Mouse (Mus musculus) hindbrain, embryonic 13.5 days (tissue): Measurements from ENCODE around the gene Zfp108. TPM values are rescaled to one million over a fixed set of nuclear protein-coding genes. Genes with fewer than 3 reads are reported as not detected.

Source experiments
- ATAC-seq: fragments of 200-750 bp; cut with Nextera tagmentation; 2 replicates; pipeline ENCODE4 v1.8.0; 2017; ENCODE audit warnings: moderate TSS enrichment; ENCODE audit not compliant: low FRiP score
- H3K27ac ChIP-seq: fragments of 300-500 bp; sonication (generic); 2 replicates; pipeline ENCODE4 v1.5.1; 2015; ENCODE audit warnings: inconsistent platforms, mild to moderate bottlenecking, moderate library complexity
- H3K27me3 ChIP-seq: fragments of 300-500 bp; sonication (generic); 2 replicates; pipeline ENCODE4 v1.6.1; 2015; ENCODE audit warnings: mild to moderate bottlenecking, inconsistent platforms
- H3K36me3 ChIP-seq: fragments of 300-500 bp; sonication (generic); 2 replicates; pipeline ENCODE4 v1.6.1; 2015; ENCODE audit warnings: mild to moderate bottlenecking, inconsistent platforms
- H3K4me1 ChIP-seq: fragments of 300-500 bp; sonication (generic); replicated peaks from 2 replicates; pipeline ENCODE4 v1.6.1; 2015; ENCODE audit warnings: inconsistent platforms
- H3K4me2 ChIP-seq: fragments of 300-500 bp; sonication (generic); 2 replicates; pipeline ENCODE4 v1.6.1; 2015; ENCODE audit warnings: inconsistent platforms, mild to moderate bottlenecking, moderate library complexity
- H3K4me3 ChIP-seq: fragments of 300-500 bp; sonication (generic); 2 replicates; pipeline ENCODE4 v1.5.1; 2015; ENCODE audit warnings: mild to moderate bottlenecking, inconsistent platforms
- H3K9ac ChIP-seq: fragments of 300-500 bp; sonication (generic); 2 replicates; pipeline ENCODE4 v1.6.1; 2015; ENCODE audit warnings: mild to moderate bottlenecking, inconsistent platforms
- H3K9me3 ChIP-seq: fragments of 300-500 bp; sonication (generic); 2 replicates; pipeline ENCODE4 v1.6.1; 2016; ENCODE audit warnings: inconsistent platforms
- WGBS: fragments of 180-500 bp; shearing (Covaris S2); methylation state at CpG from one replicate; pipeline ENCODE4 v1.1.7; 2015; 5-methylcytosine and 5-hydroxymethylcytosine counted together
- polyA plus RNA-seq: library from polyadenylated mRNA; unstranded; fragments of >200 nt; fragmentation: Nextera tagmentation; extraction: Ambion mirVana; gene quantifications from 2 replicates; pipeline ENCODE4 v1.2.1, GENCODE M21; 2015

Gene Zfp108
- polyA plus RNA-seq, result 4.3 and 5.8 TPM in 2 replicates

DNA sequence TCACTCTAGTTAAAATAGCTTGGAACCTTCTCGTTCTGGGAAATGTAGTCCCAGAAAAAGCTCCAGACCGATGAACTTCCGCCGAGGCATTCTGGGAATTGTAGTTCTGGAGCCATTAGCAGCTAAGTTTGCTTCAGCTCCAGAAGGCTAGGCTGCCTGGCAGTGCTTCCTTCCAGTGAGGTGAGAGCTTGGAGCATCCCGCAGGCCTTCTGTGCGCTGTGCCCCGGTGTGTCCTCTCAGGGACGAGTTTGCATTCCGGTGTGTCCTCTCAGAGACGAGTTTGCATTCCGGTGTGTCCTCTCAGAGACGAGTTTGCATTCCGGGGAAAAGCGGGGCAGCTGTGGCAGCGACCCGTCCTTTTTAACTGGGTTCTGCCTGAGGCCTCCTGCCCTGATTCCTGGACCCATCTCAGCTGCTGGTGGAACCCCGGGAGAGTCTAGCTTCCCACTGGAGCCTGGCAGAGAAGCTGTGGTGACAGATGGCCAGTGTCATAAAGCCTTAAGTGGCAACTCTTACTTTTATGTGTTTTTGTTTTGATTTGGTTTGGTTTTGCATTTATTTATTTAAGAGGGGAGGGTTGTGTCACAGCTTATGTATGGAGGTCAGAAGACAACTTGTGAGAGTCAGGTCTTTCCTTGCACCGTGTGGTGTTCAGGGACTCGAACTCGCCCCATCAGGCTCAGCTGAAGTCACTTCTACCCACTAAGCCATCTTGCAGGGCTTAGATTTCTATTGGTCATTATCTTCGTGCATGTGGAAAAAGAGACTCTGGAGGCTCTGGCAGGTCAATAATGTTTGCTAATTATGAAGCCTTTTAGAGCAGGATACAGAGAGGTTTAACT is at the start of gene Zfp108:
Zfp108 (plus strand) TSS at position 162 of the 842 bp plus-strand sequence.
- peak; percentile 90 for ATAC-seq
- 19% methylated on average over 21 of the region's 21 CpGs for WGBS
- Histone ChIP-seq H3K36me3 (peaks cover 8% of the 10 kb centered on the region), H3K9me3 (no peaks in the 10 kb centered on the region), H3K9ac (peak within 1 kb of the TSS; percentile 79), H3K4me1 (peaks cover 26% of the 10 kb centered on the region), H3K4me2 (peak within 1 kb of the TSS; percentile 73), H3K4me3 (peak within 1 kb of the TSS; percentile 52), H3K27ac (peak within 1 kb of the TSS; percentile 76), H3K27me3 (no peaks in the 10 kb centered on the region)

DNA sequence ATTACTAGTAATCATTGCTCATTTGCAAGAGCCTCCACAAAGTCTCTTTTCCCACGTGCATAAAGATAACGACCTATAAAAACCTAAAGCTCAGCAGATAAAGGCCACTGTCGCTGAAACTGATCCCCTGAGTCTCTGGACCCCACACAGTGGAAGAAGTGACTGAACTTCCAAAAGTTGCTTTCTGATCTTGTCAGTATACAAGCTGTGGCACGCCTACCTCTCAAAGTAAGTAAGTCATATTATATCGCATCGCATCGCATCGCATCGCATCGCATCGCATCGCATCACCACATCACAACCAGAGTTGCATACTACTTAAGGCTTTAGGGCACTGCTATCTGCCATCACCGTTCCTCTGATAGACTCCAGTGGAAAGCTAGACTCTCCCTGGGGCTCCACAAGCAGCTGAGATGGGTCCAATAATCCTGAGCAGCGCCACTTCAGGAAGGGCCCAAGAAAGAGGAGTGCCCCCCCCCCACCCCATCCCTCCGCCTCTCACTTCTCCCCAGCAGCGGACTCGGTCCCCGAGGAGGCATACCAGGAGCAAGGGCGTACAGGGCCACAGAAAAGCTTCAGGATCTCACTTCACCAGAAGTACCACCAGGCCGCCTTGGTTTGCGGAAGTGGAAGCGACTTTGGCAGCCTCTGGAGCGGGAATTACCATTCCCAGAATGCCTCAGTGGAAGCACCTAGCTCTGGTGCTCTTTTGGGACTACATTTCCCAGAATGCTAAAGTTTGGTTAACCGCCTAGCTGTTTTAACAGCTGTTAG is 46.9 kb upstream of the Zfp108 start:
- Histone ChIP-seq H3K27ac (peak overlapping the region; percentile 77), H3K36me3 (peaks cover 31% of the 10 kb centered on the region), H3K4me3 (peak overlapping the region; percentile 62), H3K4me1 (peaks cover 9% of the 10 kb centered on the region), H3K9ac (peak overlapping the region; percentile 81), H3K27me3 (0 out of 2 replicates have a peak, but pooled peaks cover 2% of the 10 kb centered on the region), H3K4me2 (peak overlapping the region; percentile 67), H3K9me3 (no peaks in the 10 kb centered on the region)
- peak; percentile 91 for ATAC-seq
- WGBS, result 18% methylated on average over 24 of the region's 24 CpGs

DNA sequence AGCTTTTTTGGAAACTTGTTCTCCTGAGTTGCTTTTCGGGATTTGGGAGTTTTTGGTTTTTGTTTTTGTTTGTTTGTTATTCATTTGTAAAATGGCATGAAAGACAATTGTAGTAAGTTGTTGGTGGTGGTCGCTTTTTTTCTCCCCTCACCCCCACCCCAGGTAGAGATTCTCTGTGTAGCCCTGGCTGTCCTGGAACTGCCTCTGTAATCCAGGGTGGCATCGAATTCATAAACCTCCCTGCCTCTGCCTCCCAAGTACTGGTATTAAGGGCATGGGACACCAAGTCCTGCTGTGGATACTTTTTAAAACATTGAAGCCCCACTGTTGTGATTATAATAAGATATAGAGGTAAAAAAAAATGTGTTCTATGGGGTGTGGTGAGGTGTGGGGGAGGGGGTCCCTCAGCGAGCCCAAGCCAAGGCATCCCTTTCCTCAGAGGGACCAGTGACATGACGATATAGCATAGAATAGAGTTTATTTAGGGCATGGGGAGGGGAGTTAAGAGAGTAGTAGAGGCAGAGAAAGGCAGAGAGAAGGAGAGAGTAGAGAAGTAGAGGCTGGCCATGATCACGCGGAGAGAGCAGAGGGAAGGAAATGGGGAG is 46.2 kb upstream of the Zfp108 start:
- Histone ChIP-seq H3K9me3 (no peaks in the 10 kb centered on the region), H3K27me3 (0 out of 2 replicates have a peak, but pooled peaks cover 2% of the 10 kb centered on the region), H3K36me3 (peaks cover 27% of the 10 kb centered on the region), H3K4me1 (peaks cover 9% of the 10 kb centered on the region), H3K4me2 (peak overlapping the region; percentile 67), H3K4me3 (peak overlapping the region; percentile 62), H3K27ac (no peak overlapping the region), H3K9ac (no peak overlapping the region)
- peak; percentile 76 for ATAC-seq
- WGBS, result 66% methylated on average over 7 of the region's 7 CpGs

DNA sequence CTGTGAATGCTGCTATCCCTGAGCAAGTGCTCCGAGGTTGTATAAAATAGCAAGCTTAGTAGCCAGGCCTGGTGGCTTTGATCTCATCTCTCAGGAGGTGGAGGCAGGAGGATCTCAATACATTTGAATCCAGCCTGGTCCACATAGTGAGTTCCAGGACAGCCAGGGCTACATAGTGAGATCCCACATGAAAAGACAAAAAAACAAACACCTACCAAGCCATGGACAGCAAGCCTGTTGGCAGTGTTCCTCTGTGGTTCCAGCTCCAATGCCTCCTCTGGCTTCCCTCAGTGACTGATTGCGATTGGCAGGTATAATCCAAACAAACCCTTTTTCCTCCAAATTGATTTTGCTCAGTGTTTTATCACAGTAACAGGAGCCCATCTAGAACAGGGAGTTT is 44.3 kb upstream of the Zfp108 start:
- peaks cover 10% of the 10 kb centered on the region for H3K36me3 ChIP-seq
- no peak overlapping the region for H3K9ac ChIP-seq
- H3K4me1 ChIP-seq, result peaks cover 9% of the 10 kb centered on the region
- no peak overlapping the region for H3K4me3 ChIP-seq
- H3K4me2 ChIP-seq, result no peak overlapping the region
- ATAC-seq, result no peak
- H3K9me3 ChIP-seq, result no peaks in the 10 kb centered on the region
- no peak overlapping the region for H3K27ac ChIP-seq
- 83% methylated on average over 2 of the region's 2 CpGs for WGBS
- 0 out of 2 replicates have a peak, but pooled peaks cover 2% of the 10 kb centered on the region for H3K27me3 ChIP-seq

DNA sequence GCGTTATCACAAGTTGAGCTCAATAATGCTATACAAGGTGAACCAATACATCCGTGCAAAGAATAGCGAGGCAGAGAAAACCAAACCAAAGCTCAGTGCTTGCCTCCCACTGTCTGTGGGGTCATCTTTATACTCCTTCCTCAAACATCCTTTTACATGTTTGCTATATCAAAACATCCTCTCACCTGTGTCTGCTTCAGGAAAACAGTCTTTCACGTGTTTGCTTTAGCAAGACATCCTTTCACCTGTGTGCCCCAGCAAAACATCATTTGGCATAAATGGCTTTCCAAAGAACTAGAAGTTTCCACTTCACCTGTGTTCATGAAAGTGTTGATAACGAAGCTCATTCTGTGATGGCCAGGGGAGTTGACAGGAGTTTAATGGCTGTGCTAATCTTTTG is 43.3 kb upstream of the Zfp108 start, which contains the start of gene Zfp111:
Zfp111 (minus strand) TSS at position 101 of the 400 bp plus-strand sequence.
- no peaks in the 10 kb centered on the region for H3K36me3 ChIP-seq
- H3K4me2 ChIP-seq, result no peak within 1 kb of the TSS
- no peak within 1 kb of the TSS for H3K9ac ChIP-seq
- no peak within 1 kb of the TSS for H3K4me3 ChIP-seq
- WGBS, result 78% methylated on average over 5 of the region's 5 CpGs
- ATAC-seq, result no peak
- H3K27ac ChIP-seq, result no peak within 1 kb of the TSS
- H3K27me3 ChIP-seq, result 0 out of 2 replicates have a peak, but pooled peaks cover 2% of the 10 kb centered on the region
- 0 out of 2 replicates have a peak, but pooled peaks cover 1% of the 10 kb centered on the region for H3K9me3 ChIP-seq
- H3K4me1 ChIP-seq, result peaks cover 9% of the 10 kb centered on the region

DNA sequence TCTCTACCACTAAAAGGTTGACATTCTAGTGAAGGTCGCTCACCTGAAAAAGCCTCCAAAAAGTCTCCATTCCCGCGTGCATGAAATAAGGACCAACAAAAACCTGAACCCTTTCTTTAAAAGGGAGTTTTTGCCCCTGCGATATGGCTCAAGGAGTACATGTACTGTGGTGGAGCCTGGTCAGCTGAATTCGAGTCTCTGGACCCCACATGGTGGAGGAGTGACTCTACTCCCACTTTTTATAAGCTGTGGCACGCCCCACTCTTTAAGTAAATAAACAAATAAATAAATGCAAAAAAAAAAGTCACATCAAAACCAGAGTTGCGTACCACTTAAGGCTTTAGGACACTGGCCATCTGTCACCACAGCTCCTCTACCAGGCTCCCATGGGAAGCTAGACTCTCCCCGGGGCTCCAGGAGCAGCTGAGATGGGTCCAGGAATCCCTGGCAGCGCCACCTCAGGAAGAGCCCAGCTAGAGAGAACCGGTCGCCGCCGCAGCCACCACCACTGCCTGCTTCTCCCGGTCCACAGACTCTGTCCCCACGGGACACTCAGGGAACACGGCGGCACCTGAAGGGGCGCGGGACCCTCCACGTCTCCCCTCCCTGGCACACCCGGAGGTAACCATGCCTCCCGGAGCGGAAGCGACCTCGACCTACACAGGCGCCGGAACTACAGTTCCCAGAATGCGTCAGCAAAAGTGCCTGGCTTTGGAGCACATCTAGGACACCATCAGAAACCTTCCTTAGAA is 17.4 kb upstream of the Zfp108 start, which contains the start of gene Zfp109:
Zfp109 (minus strand) TSS at position 521 of the 752 bp plus-strand sequence.
- Histone ChIP-seq H3K27me3 (peaks cover 14% of the 10 kb centered on the region; the same call in 1 of the 2 replicates), H3K4me2 (peak within 1 kb of the TSS; percentile 63), H3K9me3 (no peaks in the 10 kb centered on the region), H3K4me3 (peak within 1 kb of the TSS; percentile 71), H3K27ac (no peak within 1 kb of the TSS), H3K9ac (peak within 1 kb of the TSS; percentile 79), H3K4me1 (peaks cover 9% of the 10 kb centered on the region), H3K36me3 (peaks cover 15% of the 10 kb centered on the region)
- 7% methylated on average over 28 of the region's 28 CpGs for WGBS
- ATAC-seq, result peak; percentile 92

DNA sequence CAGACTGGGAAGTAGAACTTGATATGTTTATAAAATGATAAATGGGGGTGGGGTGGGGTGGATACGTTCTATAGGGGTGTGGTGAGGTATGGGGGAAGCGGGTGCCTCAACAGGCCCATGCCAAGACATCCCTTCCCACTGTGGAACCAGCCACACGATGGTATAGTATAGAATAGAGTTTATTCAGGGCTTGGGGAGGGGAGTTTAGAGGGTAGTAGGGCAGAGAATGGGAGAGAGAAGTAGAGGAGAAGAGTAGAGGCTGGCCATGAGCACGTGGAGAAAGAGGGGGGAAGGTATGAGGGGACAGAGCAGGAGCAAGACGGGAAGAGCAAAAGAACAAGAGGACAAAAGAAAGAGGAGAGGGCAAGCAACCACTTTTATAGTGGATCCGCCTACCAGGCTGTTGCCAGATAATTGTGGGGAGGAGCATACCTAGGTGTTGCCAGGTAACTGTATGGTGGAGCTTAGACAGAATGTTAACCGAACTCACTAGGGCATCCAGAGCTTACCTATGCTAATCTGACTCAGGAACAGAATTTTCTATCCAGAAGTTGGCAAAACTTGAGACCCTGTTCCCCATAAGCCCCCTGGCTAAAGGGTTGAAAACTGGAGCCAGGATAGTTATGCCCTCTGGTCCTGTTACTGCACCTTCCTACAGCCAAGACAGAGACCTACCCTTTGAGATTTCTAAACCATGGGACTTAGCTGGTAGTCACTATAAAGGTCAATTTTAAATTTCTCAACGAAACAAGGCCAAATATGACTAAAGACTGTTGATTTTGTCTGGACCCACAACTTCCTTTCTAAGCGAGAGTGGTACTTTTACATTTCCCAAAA is 597 bp upstream of the Zfp108 start:
- Histone ChIP-seq H3K4me1 (peaks cover 26% of the 10 kb centered on the region), H3K4me3 (peak overlapping the region; percentile 52), H3K9me3 (no peaks in the 10 kb centered on the region), H3K4me2 (peak overlapping the region; percentile 73), H3K36me3 (0 out of 2 replicates have a peak, but pooled peaks cover under 1% of the 10 kb centered on the region), H3K9ac (peak overlapping the region; percentile 24; the same call in 1 of the 2 replicates), H3K27ac (no peak overlapping the region), H3K27me3 (no peaks in the 10 kb centered on the region)
- ATAC-seq, result peak; percentile 79
- WGBS, result 65% methylated on average over 9 of the region's 9 CpGs

DNA sequence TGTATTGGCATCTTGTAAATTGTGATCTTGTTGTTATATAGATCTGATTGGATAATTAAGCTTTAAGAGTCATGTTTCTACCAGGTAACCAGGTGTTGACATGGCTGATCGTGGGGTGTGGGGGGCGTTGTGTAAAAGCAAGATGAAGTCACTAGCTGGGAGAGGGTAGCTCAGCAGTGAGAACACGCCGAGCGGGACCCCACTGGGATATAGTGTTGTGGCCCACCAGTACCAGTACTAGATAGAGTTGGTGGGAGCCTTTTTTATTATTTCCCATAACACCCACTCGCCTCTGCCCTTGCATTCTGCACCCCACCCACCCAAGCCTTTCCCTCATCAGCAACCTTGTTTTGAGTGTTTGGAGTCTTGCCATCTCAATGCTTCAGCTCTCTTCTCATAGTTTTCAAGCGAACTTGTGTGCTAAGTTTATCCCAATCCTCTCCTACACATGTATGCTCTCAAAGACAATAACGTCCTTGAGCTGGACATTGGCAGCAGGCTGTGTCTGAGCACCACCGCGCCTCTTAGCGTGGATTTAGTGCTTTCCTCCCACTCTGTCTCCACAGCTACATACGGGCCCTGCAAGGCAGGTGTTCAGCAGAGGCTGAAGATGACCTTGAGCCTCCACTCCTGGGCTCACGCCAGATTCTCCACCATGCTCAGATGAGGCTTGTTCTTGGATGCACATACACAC is 4.9 kb downstream of the Zfp108 start:
- peaks cover 22% of the 10 kb centered on the region for H3K4me1 ChIP-seq
- peaks cover 32% of the 10 kb centered on the region for H3K36me3 ChIP-seq
- no peak overlapping the region for H3K27ac ChIP-seq
- no peaks in the 10 kb centered on the region for H3K9me3 ChIP-seq
- no peak overlapping the region for H3K4me2 ChIP-seq
- 93% methylated on average over 13 of the region's 13 CpGs for WGBS
- ATAC-seq, result no peak
- H3K4me3 ChIP-seq, result no peak overlapping the region
- H3K9ac ChIP-seq, result no peak overlapping the region
- H3K27me3 ChIP-seq, result no peaks in the 10 kb centered on the region

DNA sequence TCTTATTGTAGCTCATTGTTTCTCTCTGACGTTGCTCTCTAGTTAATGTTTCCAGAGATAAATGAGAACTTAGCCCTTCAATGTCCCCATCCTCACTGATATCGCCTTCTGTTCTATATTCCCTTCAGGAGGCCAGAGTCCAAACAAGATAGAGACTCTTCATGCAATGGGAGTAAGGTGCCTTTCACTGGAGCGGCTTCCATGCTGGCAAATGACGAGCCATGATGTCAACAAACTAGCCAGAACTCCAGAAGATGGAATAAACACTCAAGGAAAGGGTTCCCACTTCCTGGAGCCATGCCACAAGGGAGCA is 5.4 kb downstream of the Zfp108 start:
- H3K9ac ChIP-seq, result no peak overlapping the region
- H3K4me3 ChIP-seq, result no peak overlapping the region
- ATAC-seq, result no peak
- H3K4me1 ChIP-seq, result peaks cover 18% of the 10 kb centered on the region
- WGBS, result 96% methylated on average over 4 of the region's 4 CpGs
- H3K9me3 ChIP-seq, result no peaks in the 10 kb centered on the region
- no peak overlapping the region for H3K27ac ChIP-seq
- no peak overlapping the region for H3K4me2 ChIP-seq
- H3K36me3 ChIP-seq, result peaks cover 32% of the 10 kb centered on the region
- no peaks in the 10 kb centered on the region for H3K27me3 ChIP-seq
